Mouse (Mus musculus) thymus, postnatal 4 days (tissue): ENCODE measurements at regions not wholly inside any gene's neighbourhood (a gene's known extent, or its start where the extent isn't known, plus 50 kb on each side); places are given as distances from the start of the nearest gene placed in this dataset.

ENCODE experiments used
- DNase-seq: peaks from one replicate; pipeline ENCODE4 v3.0.0; 2021

DNA sequence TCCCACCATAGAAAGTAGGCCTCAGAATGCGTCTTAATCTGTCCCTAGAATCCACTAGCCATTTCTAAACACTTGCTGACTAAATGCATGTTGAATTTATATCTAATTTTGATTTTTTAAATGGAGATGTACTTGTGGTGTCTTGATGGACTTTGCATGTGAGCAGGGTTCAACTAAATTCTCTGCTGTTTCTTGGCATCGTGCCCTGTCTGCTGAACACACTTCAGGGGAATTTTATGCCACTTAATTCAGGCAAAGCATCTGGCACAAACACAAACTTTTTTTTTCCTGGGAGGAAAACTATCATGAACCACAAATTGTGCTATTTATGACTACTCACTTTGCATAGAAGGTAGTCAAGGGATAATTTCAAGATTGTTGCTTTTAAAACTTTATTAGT lies 87.7 kb downstream of the Stc2 start:
- DNase-seq: no peak

DNA sequence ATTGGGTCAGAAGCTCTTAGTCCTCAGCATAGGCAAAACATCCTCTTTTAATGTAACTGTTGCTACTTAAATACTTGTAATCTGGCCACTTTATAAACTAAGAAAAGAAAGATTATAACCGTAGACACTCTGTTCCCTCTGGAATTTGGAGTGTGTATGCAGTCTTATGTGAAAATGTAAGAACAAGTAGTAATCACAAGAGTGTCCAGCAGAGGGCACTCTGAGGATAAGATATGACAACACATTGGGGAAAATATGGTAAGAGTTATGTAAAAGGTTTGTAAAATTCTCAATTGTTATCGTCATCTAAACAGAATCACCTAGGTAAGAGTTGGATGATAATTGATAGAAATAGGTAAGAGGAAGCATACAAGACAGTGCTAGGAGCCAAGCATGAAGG lies 66.2 kb upstream of the Gm17332 start:
- DNase-seq: peak; percentile 63
